15 mouse cellular contexts compared by ENCODE assay signal in the genomic region with DNA sequence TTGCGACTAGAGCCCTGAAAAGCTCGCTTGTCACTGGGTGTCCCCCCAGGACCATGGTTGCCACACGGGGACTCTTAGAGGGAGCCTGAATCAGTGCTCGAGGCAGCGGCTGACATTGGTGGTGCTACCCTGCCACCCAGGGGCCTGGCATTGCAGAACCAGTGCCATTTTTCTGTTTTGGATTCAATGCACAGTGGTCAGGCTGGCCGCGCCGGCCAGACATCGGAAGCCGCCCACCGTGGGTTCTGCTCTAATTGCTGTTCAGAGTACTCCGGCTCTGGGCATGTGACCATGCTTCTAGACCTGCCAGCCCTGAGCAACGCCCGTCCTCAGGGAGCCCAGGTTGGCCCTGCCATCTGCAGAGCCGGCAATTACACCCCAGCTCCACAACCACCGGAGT. TPM values are rescaled to one million over a fixed set of nuclear protein-coding genes. Genes with fewer than 3 reads are reported as not detected.
DNase-seq lines count a peak whose midpoint lies in the region; ATAC-seq lines count a peak whose summit lies in the region.
"Had no signal": no experiment of that assay in that cellular context is flagged by ENCODE, and none has a peak within 500 bp of the region (broad histone marks: within the 10 kb centered on the region; RNA-seq: fewer than 3 reads in every experiment).

No protein-coding gene starts in this region.

- H3K27ac ChIP-seq in embryonic facial prominence, embryonic 13.5 days: no peak overlapping the region
- no peak overlapping the region for H3K27ac ChIP-seq in embryonic facial prominence, embryonic 10.5 days (replicated peaks)
- no peak overlapping the region for H3K27ac ChIP-seq in intestine, embryonic 15.5 days
- no peak overlapping the region for H3K27ac ChIP-seq in intestine, embryonic 16.5 days (ENCODE audit: low read length)
- no peak overlapping the region for H3K27ac ChIP-seq in neural tube, embryonic 13.5 days (replicated peaks)
- H3K27ac ChIP-seq: forebrain, embryonic 12.5 days; liver, embryonic 15.5 days; macrophage had no signal

- DNase-seq in embryonic facial prominence, embryonic 10.5 days (ENCODE audit: low spot score): no peak
- DNase-seq in neural tube, embryonic 10.5 days (ENCODE audit: extremely low spot score, low spot score): no peak
- no peak for DNase-seq in right cerebral cortex, adult 18-20 months
- DNase-seq: adrenal gland, postnatal 10 days; heart, adult 18-20 months; right cerebral cortex, postnatal 14 days; thymus, adult 18-20 months had no signal

- H3K9ac ChIP-seq in embryonic facial prominence, embryonic 13.5 days: no peak overlapping the region
- H3K9ac ChIP-seq in intestine, embryonic 15.5 days: no peak overlapping the region
- H3K9ac ChIP-seq in intestine, embryonic 16.5 days (ENCODE audit: low read depth, low read length): no peak overlapping the region
- H3K9ac ChIP-seq in neural tube, embryonic 13.5 days: no peak overlapping the region
- H3K9ac ChIP-seq: forebrain, embryonic 12.5 days; liver, embryonic 15.5 days had no signal

- H3K4me3 ChIP-seq in embryonic facial prominence, embryonic 13.5 days: peak overlapping the region; percentile 71; the same call in 1 of the 2 replicates
- no peak overlapping the region for H3K4me3 ChIP-seq in embryonic facial prominence, embryonic 10.5 days
- H3K4me3 ChIP-seq in intestine, embryonic 15.5 days (replicated peaks): no peak overlapping the region
- H3K4me3 ChIP-seq in intestine, embryonic 16.5 days (ENCODE audit: low read length): no peak overlapping the region
- H3K4me3 ChIP-seq in neural tube, embryonic 13.5 days: no peak overlapping the region
- H3K4me3 ChIP-seq: forebrain, embryonic 12.5 days; liver, embryonic 15.5 days had no signal

- no peaks in the 10 kb centered on the region for H3K9me3 ChIP-seq in embryonic facial prominence, embryonic 13.5 days
- H3K9me3 ChIP-seq in embryonic facial prominence, embryonic 10.5 days: no peaks in the 10 kb centered on the region
- no peaks in the 10 kb centered on the region for H3K9me3 ChIP-seq in intestine, embryonic 15.5 days
- no peaks in the 10 kb centered on the region for H3K9me3 ChIP-seq in intestine, embryonic 16.5 days (ENCODE audit: control insufficient read depth, low read length)
- H3K9me3 ChIP-seq in neural tube, embryonic 13.5 days: no peaks in the 10 kb centered on the region
- H3K9me3 ChIP-seq: forebrain, embryonic 12.5 days; liver, embryonic 15.5 days had no signal

- peaks cover 24% of the 10 kb centered on the region for H3K4me1 ChIP-seq in embryonic facial prominence, embryonic 13.5 days
- H3K4me1 ChIP-seq in embryonic facial prominence, embryonic 10.5 days: peaks cover 24% of the 10 kb centered on the region
- H3K4me1 ChIP-seq in intestine, embryonic 15.5 days (replicated peaks): peaks cover 17% of the 10 kb centered on the region
- peaks cover 19% of the 10 kb centered on the region for H3K4me1 ChIP-seq in intestine, embryonic 16.5 days (ENCODE audit: control insufficient read depth, insufficient read depth, low read length)
- H3K4me1 ChIP-seq in neural tube, embryonic 13.5 days (replicated peaks): peaks cover 18% of the 10 kb centered on the region
- H3K4me1 ChIP-seq: liver, embryonic 15.5 days had no signal

- peaks cover 7% of the 10 kb centered on the region; the same call in 1 of the 2 replicates for H3K36me3 ChIP-seq in embryonic facial prominence, embryonic 13.5 days
- no peaks in the 10 kb centered on the region for H3K36me3 ChIP-seq in embryonic facial prominence, embryonic 10.5 days (replicated peaks)
- no peaks in the 10 kb centered on the region for H3K36me3 ChIP-seq in intestine, embryonic 15.5 days
- H3K36me3 ChIP-seq in intestine, embryonic 16.5 days (ENCODE audit: control insufficient read depth, insufficient read depth, low read length): no peaks in the 10 kb centered on the region
- H3K36me3 ChIP-seq in neural tube, embryonic 13.5 days: no peaks in the 10 kb centered on the region
- H3K36me3 ChIP-seq: forebrain, embryonic 12.5 days; G1E; liver, embryonic 15.5 days had no signal

- ATAC-seq in embryonic facial prominence, embryonic 13.5 days (ENCODE audit: insufficient number of reproducible peaks, insufficient read depth, low FRiP score, low TSS enrichment, low read depth): no peak
- no peak for ATAC-seq in intestine, embryonic 15.5 days
- ATAC-seq in intestine, embryonic 16.5 days: no peak
- ATAC-seq in neural tube, embryonic 13.5 days (ENCODE audit: low read depth): no peak

- H3K27me3 ChIP-seq in embryonic facial prominence, embryonic 13.5 days: peaks cover 77% of the 10 kb centered on the region
- H3K27me3 ChIP-seq in embryonic facial prominence, embryonic 10.5 days (replicated peaks; ENCODE audit: low read depth, poor library complexity, severe bottlenecking): peaks cover 88% of the 10 kb centered on the region
- peaks cover 62% of the 10 kb centered on the region for H3K27me3 ChIP-seq in intestine, embryonic 15.5 days (replicated peaks)
- H3K27me3 ChIP-seq in intestine, embryonic 16.5 days (replicated peaks; ENCODE audit: control insufficient read depth, insufficient read depth, low read length): peaks cover 50% of the 10 kb centered on the region
- H3K27me3 ChIP-seq in neural tube, embryonic 13.5 days: peaks cover 73% of the 10 kb centered on the region

- WGBS in embryonic facial prominence, embryonic 13.5 days: 66% methylated on average over 16 of the region's 16 CpGs
- WGBS in embryonic facial prominence, embryonic 10.5 days: 76% methylated on average over 16 of the region's 16 CpGs
- 78% methylated on average over 16 of the region's 16 CpGs for WGBS in intestine, embryonic 15.5 days
- 75% methylated on average over 16 of the region's 16 CpGs for WGBS in intestine, embryonic 16.5 days
- WGBS in neural tube, embryonic 13.5 days: 64% methylated on average over 16 of the region's 16 CpGs

- peak overlapping the region; percentile 89 for H3K4me2 ChIP-seq in embryonic facial prominence, embryonic 13.5 days
- H3K4me2 ChIP-seq in intestine, embryonic 15.5 days (replicated peaks): 0 out of 2 replicates have a peak overlapping the region, but pooled peaks have one; percentile 96
- no peak overlapping the region for H3K4me2 ChIP-seq in intestine, embryonic 16.5 days (ENCODE audit: low read depth, low read length)
- peak overlapping the region; percentile 99; the same call in 1 of the 2 replicates for H3K4me2 ChIP-seq in neural tube, embryonic 13.5 days
- H3K4me2 ChIP-seq: liver, embryonic 15.5 days had no signal

RNA-seq across cellular contexts. Expression of gene Adamts2, which starts 2.5 kb away (rescaled TPM):
- 12.0 and 13.8 TPM in 2 replicates for polyA plus RNA-seq in embryonic facial prominence, embryonic 13.5 days (2015; fragmentation: Nextera tagmentation; extraction: Ambion mirVana)
- polyA plus RNA-seq in embryonic facial prominence, embryonic 10.5 days (2016; fragmentation: Nextera tagmentation; extraction: Ambion mirVana): 0.74 and 1.4 TPM in 2 replicates
- polyA plus RNA-seq in intestine, embryonic 15.5 days (2015; fragmentation: Nextera tagmentation; extraction: Ambion mirVana): 8.5 and 9.0 TPM in 2 replicates
- 6.5 and 7.8 TPM in 2 replicates for polyA plus RNA-seq in intestine, embryonic 16.5 days (2015; fragmentation: Nextera tagmentation; extraction: Ambion mirVana)
- 3.7 and 4.8 TPM in 2 replicates for polyA plus RNA-seq in neural tube, embryonic 13.5 days (2015; fragmentation: Nextera tagmentation; extraction: Ambion mirVana)
- polyA plus RNA-seq: G1E, macrophage had no signal
